Mouse (Mus musculus): ENCODE data around the gene 2310011J03Rik. TPM values are rescaled to one million over a fixed set of nuclear protein-coding genes. Genes with fewer than 3 reads are reported as not detected.

Gene 2310011J03Rik
- polyA plus RNA-seq, 1 experiment from 2014 or later = 20.5 TPM

GRCm38 (mm10) chr10:80314494-80315001 lies 5.8 kb downstream of the 2310011J03Rik start:
- Histone ChIP-seq H3K36me3 (ENCODE audit: inconsistent target) (no peaks in the 10 kb centered on the region; the same call in 1 of the 2 replicates), H3K27ac (no peak overlapping the region), H3K79me2 (ENCODE audit: inconsistent target) (peaks cover 15% of the 10 kb centered on the region), H3K4me3 (ENCODE audit: inconsistent target) (no peak overlapping the region)
- 83% methylated on average over 16 of the region's 16 CpGs for WGBS (ENCODE audit: missing documents)

GRCm38 (mm10) chr10:80313627-80314201 lies 6.6 kb downstream of the 2310011J03Rik start:
- 2% methylated on average over 19 of the region's 20 CpGs for whole genome bisulfite sequencing (ENCODE audit: missing documents)
- H3K4me3 ChIP-seq (ENCODE audit: inconsistent target) = no peak overlapping the region
- peaks cover 7% of the 10 kb centered on the region for H3K79me2 ChIP-seq (ENCODE audit: inconsistent target)
- H3K27ac ChIP-seq = no peak overlapping the region
- no peaks in the 10 kb centered on the region; the same call in 1 of the 2 replicates for H3K36me3 ChIP-seq (ENCODE audit: inconsistent target)

- Histone ChIP-seq H3K79me2 (ENCODE audit: inconsistent target) (no peaks in the 10 kb centered on the region; the same call in 1 of the 2 replicates), H3K27ac (no peak overlapping the region), H3K4me3 (ENCODE audit: inconsistent target) (no peak overlapping the region), H3K36me3 (ENCODE audit: inconsistent target) (no peaks in the 10 kb centered on the region)
- WGBS (ENCODE audit: missing documents) = 93% methylated on average over 52 of the region's 54 CpGs
These were observed 7.5 kb downstream of the 2310011J03Rik start for GRCm38 (mm10) chr10:80312586-80313504.

GRCm38 (mm10) chr10:80311560-80311959 lies 8.8 kb downstream of the 2310011J03Rik start:
- 96% methylated on average over 13 of the region's 16 CpGs for whole genome bisulfite sequencing (ENCODE audit: missing documents)
- no peak overlapping the region for H3K4me3 ChIP-seq (ENCODE audit: inconsistent target)
- H3K79me2 ChIP-seq (ENCODE audit: inconsistent target) = no peaks in the 10 kb centered on the region
- no peaks in the 10 kb centered on the region for H3K36me3 ChIP-seq (ENCODE audit: inconsistent target)
- H3K27ac ChIP-seq = no peak overlapping the region

GRCm38 (mm10) chr10:80304862-80305261 lies 15.5 kb downstream of the 2310011J03Rik start:
- Histone ChIP-seq H3K79me2 (ENCODE audit: inconsistent target) (no peaks in the 10 kb centered on the region), H3K4me3 (ENCODE audit: inconsistent target) (no peak overlapping the region), H3K27ac (no peak overlapping the region), H3K36me3 (ENCODE audit: inconsistent target) (no peaks in the 10 kb centered on the region)
- WGBS (ENCODE audit: missing documents) = 2% methylated on average over 25 of the region's 25 CpGs

GRCm38 (mm10) chr10:80304458-80304857 lies 15.9 kb downstream of the 2310011J03Rik start:
- no peaks in the 10 kb centered on the region for H3K36me3 ChIP-seq (ENCODE audit: inconsistent target)
- no peak overlapping the region for H3K4me3 ChIP-seq (ENCODE audit: inconsistent target)
- H3K79me2 ChIP-seq (ENCODE audit: inconsistent target) = no peaks in the 10 kb centered on the region
- H3K27ac ChIP-seq = no peak overlapping the region
- 6% methylated on average over 12 of the region's 12 CpGs for WGBS (ENCODE audit: missing documents)

GRCm38 (mm10) chr10:80302471-80302881 lies 17.9 kb downstream of the 2310011J03Rik start:
- Histone ChIP-seq H3K36me3 (ENCODE audit: inconsistent target) (no peaks in the 10 kb centered on the region), H3K79me2 (ENCODE audit: inconsistent target) (no peaks in the 10 kb centered on the region), H3K4me3 (ENCODE audit: inconsistent target) (no peak overlapping the region), H3K27ac (no peak overlapping the region)
- WGBS (ENCODE audit: missing documents) = 72% methylated on average over 8 of the region's 9 CpGs

- 89% methylated on average over 5 of the region's 5 CpGs for WGBS (ENCODE audit: missing documents)
- no peak overlapping the region for H3K4me3 ChIP-seq (ENCODE audit: inconsistent target)
- no peaks in the 10 kb centered on the region for H3K36me3 ChIP-seq (ENCODE audit: inconsistent target)
- H3K27ac ChIP-seq = no peak overlapping the region
- H3K79me2 ChIP-seq (ENCODE audit: inconsistent target) = no peaks in the 10 kb centered on the region
These were observed 18.3 kb downstream of the 2310011J03Rik start for GRCm38 (mm10) chr10:80302082-80302355.

GRCm38 (mm10) chr10:80301256-80302081 lies 18.9 kb downstream of the 2310011J03Rik start:
- H3K79me2 ChIP-seq (ENCODE audit: inconsistent target) = no peaks in the 10 kb centered on the region
- H3K27ac ChIP-seq = no peak overlapping the region
- 83% methylated on average over 9 of the region's 10 CpGs for WGBS (ENCODE audit: missing documents)
- no peaks in the 10 kb centered on the region for H3K36me3 ChIP-seq (ENCODE audit: inconsistent target)
- no peak overlapping the region for H3K4me3 ChIP-seq (ENCODE audit: inconsistent target)

GRCm38 (mm10) chr10:80300672-80301181 lies 19.6 kb downstream of the 2310011J03Rik start:
- no peak overlapping the region for H3K4me3 ChIP-seq (ENCODE audit: inconsistent target)
- WGBS (ENCODE audit: missing documents) = 73% methylated on average over 10 of the region's 11 CpGs
- no peaks in the 10 kb centered on the region for H3K79me2 ChIP-seq (ENCODE audit: inconsistent target)
- no peak overlapping the region for H3K27ac ChIP-seq
- no peaks in the 10 kb centered on the region for H3K36me3 ChIP-seq (ENCODE audit: inconsistent target)

GRCm38 (mm10) chr10:80299824-80300223 lies 20.5 kb downstream of the 2310011J03Rik start:
- H3K27ac ChIP-seq = no peak overlapping the region
- no peaks in the 10 kb centered on the region; the same call in 1 of the 2 replicates for H3K36me3 ChIP-seq (ENCODE audit: inconsistent target)
- no peaks in the 10 kb centered on the region for H3K79me2 ChIP-seq (ENCODE audit: inconsistent target)
- WGBS (ENCODE audit: missing documents) = 56% methylated on average over 10 of the region's 10 CpGs
- no peak overlapping the region for H3K4me3 ChIP-seq (ENCODE audit: inconsistent target)

GRCm38 (mm10) chr10:80299301-80299700 lies 21.0 kb downstream of the 2310011J03Rik start:
- H3K36me3 ChIP-seq (ENCODE audit: inconsistent target) = peaks cover 5% of the 10 kb centered on the region
- H3K27ac ChIP-seq = no peak overlapping the region
- WGBS (ENCODE audit: missing documents) = 24% methylated on average over 15 of the region's 15 CpGs
- H3K79me2 ChIP-seq (ENCODE audit: inconsistent target) = no peaks in the 10 kb centered on the region
- no peak overlapping the region for H3K4me3 ChIP-seq (ENCODE audit: inconsistent target)

GRCm38 (mm10) chr10:80298571-80299281 lies 21.6 kb downstream of the 2310011J03Rik start:
- H3K4me3 ChIP-seq (ENCODE audit: inconsistent target) = no peak overlapping the region
- no peak overlapping the region for H3K27ac ChIP-seq
- peaks cover 10% of the 10 kb centered on the region for H3K36me3 ChIP-seq (ENCODE audit: inconsistent target)
- WGBS (ENCODE audit: missing documents) = 14% methylated on average over 24 of the region's 26 CpGs
- H3K79me2 ChIP-seq (ENCODE audit: inconsistent target) = peaks cover under 1% of the 10 kb centered on the region; the same call in 1 of the 2 replicates
